Mouse (Mus musculus) kidney, embryonic 16.5 days (tissue): ENCODE measurements around the gene Hivep3. TPM values are rescaled to one million over a fixed set of nuclear protein-coding genes. Genes with fewer than 3 reads are reported as not detected.

Experiments used
- ATAC-seq: fragments of 200-750 bp; cut with Nextera tagmentation; 2 replicates; pipeline ENCODE4 v1.8.0; 2017; ENCODE audit warnings: moderate TSS enrichment; ENCODE audit not compliant: low FRiP score, low TSS enrichment
- H3K27ac ChIP-seq: fragments of 300-500 bp; sonication (generic); 2 replicates; pipeline ENCODE4 v1.5.1; 2014; ENCODE audit warnings: low read length
- H3K27me3 ChIP-seq: fragments of 300-500 bp; sonication (generic); 2 replicates; pipeline ENCODE4 v1.6.1; 2014; ENCODE audit warnings: low read length, control low read depth, mixed read lengths; ENCODE audit not compliant: insufficient read depth
- H3K36me3 ChIP-seq: fragments of 300-500 bp; sonication (generic); 2 replicates; pipeline ENCODE4 v1.6.1; 2014; ENCODE audit warnings: low read length, control low read depth, mixed read lengths; ENCODE audit not compliant: insufficient read depth
- H3K4me1 ChIP-seq: fragments of 300-500 bp; sonication (generic); 2 replicates; pipeline ENCODE4 v1.6.1; 2014; ENCODE audit warnings: low read length, control low read depth, mixed read lengths; ENCODE audit not compliant: insufficient read depth
- H3K4me2 ChIP-seq: fragments of 300-500 bp; sonication (generic); replicated peaks from 2 replicates; pipeline ENCODE4 v1.6.1; 2014; ENCODE audit warnings: low read depth, low read length
- H3K4me3 ChIP-seq: fragments of 300-500 bp; sonication (generic); 2 replicates; pipeline ENCODE4 v1.5.1; 2014; ENCODE audit warnings: mild to moderate bottlenecking, low read length
- H3K9ac ChIP-seq: fragments of 300-500 bp; sonication (generic); replicated peaks from 2 replicates; pipeline ENCODE4 v1.6.1; 2014; ENCODE audit warnings: low read length
- H3K9me3 ChIP-seq: fragments of 300-500 bp; sonication (generic); 2 replicates; pipeline ENCODE4 v1.6.1; 2016; ENCODE audit warnings: low read length, control low read depth
- WGBS: fragments of 180-500 bp; shearing (Covaris S2); extraction: QIAGEN DNeasy Blood & Tissue Kit; methylation state at CpG from one replicate; pipeline ENCODE4 v1.1.7; 2014; 5-methylcytosine and 5-hydroxymethylcytosine counted together
- polyA plus RNA-seq: library from polyadenylated mRNA; unstranded; fragments of >200 nt; fragmentation: Nextera tagmentation; extraction: Ambion mirVana; gene quantifications from 2 replicates; pipeline ENCODE4 v1.2.1, GENCODE M21; 2015

Hivep3 gene
- polyA plus RNA-seq, 1 experiment from 2014 or later: 7.0 TPM

DNA sequence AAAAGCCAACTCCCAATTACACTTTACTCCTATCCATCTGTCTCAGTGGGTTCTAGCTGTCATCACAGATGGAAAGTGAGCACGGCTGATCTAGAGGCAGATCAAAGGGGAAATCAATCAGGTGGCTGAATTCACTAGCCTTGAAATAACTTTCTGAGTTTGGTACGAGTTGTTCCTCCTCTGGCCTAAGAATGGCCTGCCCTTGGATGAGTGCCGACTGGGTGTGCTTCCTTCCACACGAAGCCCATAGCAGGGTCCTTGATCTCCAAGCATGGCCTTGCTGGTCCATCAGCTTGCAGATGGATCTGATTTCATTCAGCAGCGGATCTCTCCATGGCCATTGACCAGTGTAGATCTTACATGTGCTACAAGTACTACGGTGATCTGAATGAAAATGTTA lies 47.3 kb downstream of the Hivep3 start:
- H3K9ac ChIP-seq: no peak overlapping the region
- 0 out of 2 replicates have a peak, but pooled peaks cover 3% of the 10 kb centered on the region for H3K4me1 ChIP-seq
- H3K36me3 ChIP-seq: no peaks in the 10 kb centered on the region
- ATAC-seq: no peak
- no peak overlapping the region for H3K4me2 ChIP-seq
- no peaks in the 10 kb centered on the region for H3K27me3 ChIP-seq
- no peak overlapping the region for H3K27ac ChIP-seq
- H3K4me3 ChIP-seq: no peak overlapping the region
- no peaks in the 10 kb centered on the region for H3K9me3 ChIP-seq
- WGBS: 60% methylated on average over 6 of the region's 6 CpGs

- Histone ChIP-seq H3K4me1 (0 out of 2 replicates have a peak, but pooled peaks cover 2% of the 10 kb centered on the region), H3K27ac (no peak overlapping the region), H3K4me2 (no peak overlapping the region), H3K4me3 (no peak overlapping the region), H3K9ac (no peak overlapping the region), H3K27me3 (no peaks in the 10 kb centered on the region), H3K9me3 (no peaks in the 10 kb centered on the region), H3K36me3 (no peaks in the 10 kb centered on the region)
- ATAC-seq: no peak
- WGBS: 87% methylated on average over 3 of the region's 3 CpGs
Measured at GRCm38 (mm10) chr4:119784959-119785358, 51.4 kb downstream of the Hivep3 start.

DNA sequence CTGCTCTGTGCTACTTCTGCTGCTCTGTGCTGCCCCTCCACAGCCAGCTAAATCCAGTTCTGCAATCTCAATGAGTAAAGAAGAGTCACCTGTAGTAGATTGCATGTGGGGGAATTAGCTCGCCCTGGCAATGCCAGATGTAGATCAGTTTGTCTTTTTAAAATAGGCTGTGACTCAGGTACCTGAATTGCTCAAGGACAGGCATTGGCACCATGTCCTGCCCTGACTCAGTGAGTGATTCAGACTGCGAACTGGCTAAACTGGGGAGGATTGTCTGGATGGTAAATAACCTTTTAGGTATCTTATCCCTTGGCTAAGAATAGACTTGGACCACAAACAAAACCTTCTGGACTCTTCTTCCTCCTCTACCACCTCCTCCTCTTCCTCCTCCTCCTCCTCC lies 52.7 kb downstream of the Hivep3 start:
- no peaks in the 10 kb centered on the region for H3K27me3 ChIP-seq
- H3K9me3 ChIP-seq: no peaks in the 10 kb centered on the region
- no peaks in the 10 kb centered on the region for H3K4me1 ChIP-seq
- H3K9ac ChIP-seq: no peak overlapping the region
- H3K4me3 ChIP-seq: no peak overlapping the region
- 75% methylated on average over 2 of the region's 2 CpGs for WGBS
- H3K36me3 ChIP-seq: no peaks in the 10 kb centered on the region
- ATAC-seq: no peak
- no peak overlapping the region for H3K27ac ChIP-seq
- no peak overlapping the region for H3K4me2 ChIP-seq

DNA sequence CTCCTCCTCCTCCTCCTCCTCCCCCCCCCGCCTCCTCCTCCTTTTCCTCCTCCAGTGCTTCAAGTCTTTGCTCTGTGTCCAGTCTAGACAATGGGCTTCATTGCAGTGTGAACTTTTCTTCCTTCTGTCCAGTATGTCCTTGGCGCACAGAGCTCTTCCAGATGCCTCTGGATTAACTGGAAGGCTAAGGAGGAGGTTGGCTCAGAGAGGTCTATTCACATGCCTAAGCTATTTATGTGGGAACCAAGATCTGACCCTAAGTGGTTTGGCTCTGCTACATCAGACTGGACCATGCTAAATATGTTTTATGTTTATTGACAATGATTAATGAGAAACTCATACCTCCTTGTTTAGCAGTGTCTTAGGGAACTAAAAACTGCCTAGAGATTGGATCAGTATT lies 53.1 kb downstream of the Hivep3 start:
- Histone ChIP-seq H3K36me3 (no peaks in the 10 kb centered on the region), H3K9ac (no peak overlapping the region), H3K27me3 (no peaks in the 10 kb centered on the region), H3K4me1 (no peaks in the 10 kb centered on the region), H3K4me3 (no peak overlapping the region), H3K4me2 (no peak overlapping the region), H3K27ac (no peak overlapping the region), H3K9me3 (no peaks in the 10 kb centered on the region)
- ATAC-seq: no peak
- WGBS: 85% methylated on average over 1 of the region's 2 CpGs

DNA sequence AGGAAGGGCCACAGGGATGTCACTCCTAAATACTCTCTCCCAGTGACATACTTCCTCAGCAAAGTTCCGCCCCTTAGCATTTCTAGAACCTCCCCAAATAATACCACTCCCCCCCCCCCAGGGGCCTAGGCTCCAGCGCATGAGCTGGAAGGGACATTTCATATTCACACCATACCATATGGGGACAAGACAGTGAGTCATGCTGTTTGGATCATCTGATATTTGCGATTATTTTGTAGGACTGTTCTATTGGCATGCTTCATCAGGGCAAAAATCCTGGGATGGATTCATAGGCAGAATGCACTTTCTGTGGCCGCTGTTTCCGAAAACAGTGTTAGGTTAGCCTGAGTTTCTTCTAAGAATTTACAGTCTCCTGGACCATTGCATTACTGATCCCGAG lies 55.2 kb downstream of the Hivep3 start:
- WGBS: 90% methylated on average over 6 of the region's 6 CpGs
- no peaks in the 10 kb centered on the region for H3K9me3 ChIP-seq
- H3K27ac ChIP-seq: no peak overlapping the region
- H3K36me3 ChIP-seq: no peaks in the 10 kb centered on the region
- H3K4me2 ChIP-seq: no peak overlapping the region
- no peaks in the 10 kb centered on the region for H3K4me1 ChIP-seq
- H3K4me3 ChIP-seq: no peak overlapping the region
- no peak overlapping the region for H3K9ac ChIP-seq
- ATAC-seq: no peak
- H3K27me3 ChIP-seq: no peaks in the 10 kb centered on the region

GRCm38 (mm10) chr4:119789495-119790148 lies 56.0 kb downstream of the Hivep3 start:
- H3K9ac ChIP-seq: no peak overlapping the region
- H3K4me2 ChIP-seq: no peak overlapping the region
- no peak for ATAC-seq
- no peak overlapping the region for H3K4me3 ChIP-seq
- H3K36me3 ChIP-seq: no peaks in the 10 kb centered on the region
- H3K27me3 ChIP-seq: no peaks in the 10 kb centered on the region
- no peak overlapping the region for H3K27ac ChIP-seq
- H3K9me3 ChIP-seq: no peaks in the 10 kb centered on the region
- H3K4me1 ChIP-seq: no peaks in the 10 kb centered on the region
- WGBS: 74% methylated on average over 9 of the region's 9 CpGs

DNA sequence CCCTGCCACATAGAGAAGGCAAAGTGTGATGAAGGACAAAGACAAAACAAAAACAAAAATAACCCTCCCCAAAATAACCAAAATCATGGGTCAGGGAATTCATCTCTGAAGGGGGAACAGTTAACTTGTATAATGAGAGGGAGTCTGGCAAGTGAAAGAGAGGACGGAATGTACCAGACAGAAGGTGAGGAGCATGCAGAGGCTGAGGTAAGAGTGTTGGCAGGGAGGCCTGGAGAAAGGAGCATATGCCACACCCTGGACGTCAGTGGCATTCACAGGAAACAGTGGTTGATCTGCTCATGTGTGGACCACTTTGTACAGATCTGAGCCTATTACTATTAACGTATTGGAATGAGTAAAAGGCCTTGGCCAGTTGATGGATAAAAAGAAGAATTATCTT lies 65.3 kb downstream of the Hivep3 start:
- H3K9ac ChIP-seq: no peak overlapping the region
- H3K27me3 ChIP-seq: no peaks in the 10 kb centered on the region
- no peak overlapping the region for H3K4me2 ChIP-seq
- no peaks in the 10 kb centered on the region for H3K36me3 ChIP-seq
- H3K4me3 ChIP-seq: no peak overlapping the region
- no peaks in the 10 kb centered on the region for H3K9me3 ChIP-seq
- WGBS: 78% methylated on average over 3 of the region's 3 CpGs
- H3K4me1 ChIP-seq: no peaks in the 10 kb centered on the region
- H3K27ac ChIP-seq: no peak overlapping the region
- no peak for ATAC-seq

- H3K36me3 ChIP-seq: no peaks in the 10 kb centered on the region
- H3K4me3 ChIP-seq: no peak overlapping the region
- no peaks in the 10 kb centered on the region for H3K9me3 ChIP-seq
- 90% methylated on average over 2 of the region's 2 CpGs for WGBS
- no peak overlapping the region for H3K27ac ChIP-seq
- H3K27me3 ChIP-seq: no peaks in the 10 kb centered on the region; the same call in 1 of the 2 replicates
- H3K9ac ChIP-seq: no peak overlapping the region
- H3K4me1 ChIP-seq: no peaks in the 10 kb centered on the region
- ATAC-seq: no peak
- no peak overlapping the region for H3K4me2 ChIP-seq
Measured at GRCm38 (mm10) chr4:119806556-119806955, 73.0 kb downstream of the Hivep3 start.

GRCm38 (mm10) chr4:119807359-119807758 lies 73.8 kb downstream of the Hivep3 start:
- Histone ChIP-seq H3K4me3 (no peak overlapping the region), H3K36me3 (no peaks in the 10 kb centered on the region), H3K4me2 (no peak overlapping the region), H3K9ac (no peak overlapping the region), H3K9me3 (no peaks in the 10 kb centered on the region), H3K4me1 (no peaks in the 10 kb centered on the region), H3K27ac (no peak overlapping the region), H3K27me3 (no peaks in the 10 kb centered on the region; the same call in 1 of the 2 replicates)
- WGBS: 46% methylated on average over 2 of the region's 2 CpGs
- ATAC-seq: no peak

- H3K4me1 ChIP-seq: no peaks in the 10 kb centered on the region
- no peak overlapping the region for H3K27ac ChIP-seq
- H3K4me2 ChIP-seq: no peak overlapping the region
- peaks cover 3% of the 10 kb centered on the region; the same call in 1 of the 2 replicates for H3K27me3 ChIP-seq
- no peaks in the 10 kb centered on the region for H3K9me3 ChIP-seq
- WGBS: 38% methylated on average over 5 of the region's 5 CpGs
- H3K4me3 ChIP-seq: no peak overlapping the region
- H3K9ac ChIP-seq: no peak overlapping the region
- no peak for ATAC-seq
- no peaks in the 10 kb centered on the region for H3K36me3 ChIP-seq
Measured at GRCm38 (mm10) chr4:119809245-119809644, 75.7 kb downstream of the Hivep3 start.
